Mouse (Mus musculus): ENCODE data around the gene Gm21983. TPM values are rescaled to one million over a fixed set of nuclear protein-coding genes. Genes with fewer than 3 reads are reported as not detected.

Gene Gm21983
- polyA plus RNA-seq (2014; fragmentation: Illumina TruSeq; extraction: RNeasy Lipid Tissue Mini Kit (QIAGEN cat#74804); ENCODE audit: low read depth, low replicate concordance), result not detected

DNA sequence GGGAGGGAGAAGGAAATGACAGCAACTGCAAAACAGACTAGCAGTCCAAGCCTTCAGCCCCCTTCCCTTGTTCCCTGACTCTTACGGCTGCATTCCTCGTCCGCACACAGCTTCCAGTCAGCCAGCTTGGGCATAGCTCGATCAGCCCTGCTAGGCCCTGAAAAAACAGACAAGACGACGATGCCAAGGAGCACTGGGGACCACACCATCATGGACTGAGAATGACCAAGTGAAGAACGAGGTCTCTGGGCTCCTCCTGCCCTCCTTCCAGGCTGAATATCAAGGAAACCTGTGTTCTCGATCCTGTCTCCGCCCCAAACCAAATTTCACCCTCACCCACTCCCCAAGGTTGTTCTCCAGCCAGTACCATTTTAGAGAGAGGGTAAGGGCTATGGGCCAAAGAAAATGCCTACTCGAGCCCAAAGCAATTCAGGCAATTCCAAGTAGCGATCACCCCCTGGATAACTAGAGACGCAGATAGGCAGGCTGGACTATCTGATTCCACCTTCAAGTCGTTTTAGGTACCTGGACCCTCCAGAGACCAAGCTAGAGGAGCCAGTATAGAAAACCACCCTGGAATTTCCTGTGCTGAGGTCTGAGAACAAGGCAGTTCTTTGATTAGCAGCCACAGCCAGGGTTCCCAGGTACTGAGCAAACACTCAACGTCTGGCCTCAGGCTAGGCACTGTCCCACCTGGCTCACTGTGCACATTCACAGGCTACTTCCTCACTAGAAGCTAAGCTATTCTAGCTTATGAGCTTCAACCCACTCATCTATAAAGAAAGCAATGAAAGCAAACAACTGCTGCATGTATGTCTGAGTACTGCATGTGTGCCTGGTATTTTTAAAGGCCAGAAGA, at the start of gene Gm21983, which contains the start of gene Mia:
TSS of gene Gm21983 (minus strand) at position 250 of the 859 bp plus-strand sequence.
TSS of gene Mia (minus strand) at position 321 of the 859 bp plus-strand sequence.

DNA sequence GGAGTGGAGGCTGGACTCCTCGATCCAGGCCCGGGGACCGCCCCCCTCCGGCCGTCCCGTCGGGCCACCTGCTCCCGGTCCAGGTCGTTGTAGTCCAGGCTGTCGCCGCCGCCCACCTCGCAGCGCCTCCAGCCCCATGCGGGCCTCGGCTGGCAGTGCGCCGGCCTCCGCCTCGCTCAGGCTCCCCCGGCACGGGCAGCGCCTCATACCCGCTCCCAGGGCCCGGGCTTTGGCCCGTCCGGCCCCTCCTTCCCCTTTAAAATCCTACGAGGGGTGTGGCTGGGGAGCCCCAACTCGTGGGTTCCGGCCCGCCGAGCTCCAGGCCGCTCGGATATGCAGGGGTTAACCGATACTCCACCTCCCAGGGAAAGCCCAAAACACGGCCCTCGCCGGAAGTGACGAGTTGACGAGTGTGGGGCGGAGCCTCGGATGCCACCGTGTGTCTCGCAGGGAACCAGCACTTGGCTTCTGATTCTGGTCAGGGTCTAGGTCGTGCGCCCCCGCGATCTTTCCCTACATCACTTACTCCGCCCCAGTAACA, 47.5 kb upstream of the Gm21983 start, which contains the start of gene Itpkc:
TSS of gene Itpkc (minus strand) at position 381 of the 541 bp plus-strand sequence.

DNA sequence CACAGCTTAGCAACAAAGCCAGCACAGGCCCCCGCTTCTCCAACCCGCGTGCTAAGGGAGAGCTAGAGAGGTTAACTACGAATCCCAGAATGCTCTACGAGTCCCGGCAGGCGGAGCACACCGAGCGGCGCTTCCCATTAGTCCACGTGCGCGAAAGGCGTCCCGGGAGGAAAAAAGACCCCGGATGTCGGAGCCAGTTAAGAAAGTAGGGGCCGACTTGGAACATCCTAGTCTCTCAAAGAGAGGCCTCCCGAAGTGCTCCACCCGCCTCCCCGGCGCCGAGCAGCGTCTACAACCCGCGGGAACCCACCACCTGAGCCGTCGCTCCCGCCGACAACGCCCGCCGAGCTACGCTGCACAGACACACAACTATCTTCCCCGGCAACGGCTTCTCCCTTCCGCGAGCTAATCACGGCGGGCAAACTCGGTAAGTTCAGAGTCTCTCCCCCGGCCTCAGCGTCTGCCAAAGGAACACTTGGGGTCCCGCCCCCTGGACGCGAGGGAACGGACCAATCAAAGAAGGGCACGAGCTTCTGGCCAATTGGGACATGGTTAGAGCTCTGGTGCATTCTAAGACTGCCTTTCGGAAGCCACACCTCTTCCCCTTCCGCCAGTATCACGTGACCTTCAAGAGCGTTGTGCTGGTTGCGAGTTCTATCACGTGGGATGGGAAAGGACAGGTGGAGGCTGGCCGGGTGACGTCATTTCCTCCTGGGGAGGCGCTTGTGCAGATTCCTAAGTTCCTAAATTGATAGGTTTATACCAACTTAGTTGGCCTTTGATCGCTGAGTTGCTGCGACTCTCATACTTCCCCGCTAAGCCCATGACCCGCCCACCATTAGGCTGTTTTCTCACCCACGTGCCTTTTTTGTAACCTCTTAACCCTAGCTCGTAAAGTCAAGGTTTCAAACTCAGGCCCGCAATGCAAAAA, 15.1 kb upstream of the Gm21983 start, which contains the start of the genes BC024978 and Snrpa:
TSS of gene BC024978 (plus strand) at position 101 of the 931 bp plus-strand sequence.
TSS of gene Snrpa (minus strand) at position 591 of the 931 bp plus-strand sequence.

DNA sequence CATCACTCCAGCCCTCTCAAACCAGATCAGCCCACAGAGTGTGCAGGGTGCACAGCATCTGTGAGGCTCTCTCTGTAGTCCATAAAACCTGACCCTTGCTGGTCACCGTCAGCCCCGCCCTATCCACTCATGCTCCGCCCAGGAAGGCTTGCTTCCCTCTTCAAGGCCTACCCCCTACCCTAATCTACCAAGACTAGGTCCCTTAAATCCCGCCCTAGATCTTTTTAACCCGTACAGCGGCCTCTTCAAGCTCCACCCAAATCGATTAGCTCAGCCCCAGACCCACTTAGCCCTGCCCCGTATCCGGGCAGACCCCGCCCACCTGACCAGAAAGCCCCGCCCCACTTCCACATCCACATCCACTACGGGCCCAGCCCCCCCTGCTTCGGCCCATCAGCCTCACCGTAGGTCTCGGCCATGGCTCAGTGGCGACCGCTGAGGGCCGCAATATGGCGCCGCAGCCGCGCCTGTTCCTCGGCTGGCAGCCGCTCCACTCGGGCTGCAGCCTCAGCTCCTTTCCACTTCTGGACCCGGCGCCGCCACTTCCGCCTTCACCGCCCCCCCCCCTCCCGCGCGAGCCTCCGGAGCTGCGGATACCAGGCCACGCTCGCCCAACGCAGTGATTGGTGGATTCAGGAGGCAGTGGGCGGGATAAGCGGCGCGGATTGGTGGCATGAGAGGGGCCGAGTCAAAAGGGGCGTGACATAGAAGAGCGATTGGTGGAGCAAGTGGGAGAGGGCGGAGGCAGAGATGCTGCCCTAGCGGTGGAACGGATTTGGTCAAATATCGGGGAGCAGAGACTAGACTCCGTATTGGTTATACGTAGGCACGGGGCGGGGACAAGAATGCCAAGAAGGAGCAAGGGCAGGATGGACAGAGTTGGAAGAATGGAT, 2.3 kb downstream of the Gm21983 start, which contains the start of gene Rab4b:
TSS of gene Rab4b (minus strand) at position 573 of the 893 bp plus-strand sequence.

DNA sequence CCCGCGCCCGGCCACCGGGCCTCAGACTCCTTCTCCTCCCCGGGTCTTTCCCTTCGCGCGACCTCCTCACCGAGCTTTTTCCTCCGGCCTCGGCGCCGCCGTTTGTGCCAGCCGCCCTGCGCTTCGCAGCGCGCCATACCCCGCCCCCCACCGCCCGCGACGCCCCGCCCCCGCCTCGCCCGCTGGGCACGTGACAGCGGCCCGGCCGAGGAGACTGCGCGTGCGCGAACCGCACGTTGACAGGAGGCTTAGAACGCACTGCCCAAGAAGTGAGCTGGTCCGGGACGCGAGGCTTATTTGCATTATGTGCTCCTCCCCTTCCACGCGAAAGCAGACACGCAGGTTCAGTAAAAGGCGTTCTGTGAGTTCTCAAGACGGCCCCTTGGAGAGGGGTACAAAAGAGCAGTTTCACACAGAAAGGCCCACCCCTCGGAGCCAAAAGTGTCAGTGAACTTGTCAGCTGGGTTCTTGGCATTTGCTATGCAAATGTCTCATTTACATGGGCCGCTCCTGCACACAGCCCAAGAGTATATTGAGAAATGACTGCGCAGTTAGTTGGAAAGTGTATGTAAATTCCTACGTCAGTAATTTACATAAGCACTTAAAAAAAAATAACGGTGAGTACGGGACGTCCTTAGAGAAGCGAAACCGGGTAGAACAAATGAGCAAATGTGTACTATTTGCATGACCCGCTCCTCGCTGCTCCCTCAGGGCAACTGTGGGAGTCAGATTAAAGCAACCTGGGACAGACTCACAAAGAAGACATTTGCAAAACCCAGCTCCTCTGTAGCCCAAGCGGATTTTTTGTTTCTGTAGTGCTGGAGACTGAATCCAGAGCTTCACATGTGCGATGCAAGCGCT, 14.0 kb downstream of the Gm21983 start, which contains the start of gene Egln2:
TSS of gene Egln2 (minus strand) at position 189 of the 861 bp plus-strand sequence.

DNA sequence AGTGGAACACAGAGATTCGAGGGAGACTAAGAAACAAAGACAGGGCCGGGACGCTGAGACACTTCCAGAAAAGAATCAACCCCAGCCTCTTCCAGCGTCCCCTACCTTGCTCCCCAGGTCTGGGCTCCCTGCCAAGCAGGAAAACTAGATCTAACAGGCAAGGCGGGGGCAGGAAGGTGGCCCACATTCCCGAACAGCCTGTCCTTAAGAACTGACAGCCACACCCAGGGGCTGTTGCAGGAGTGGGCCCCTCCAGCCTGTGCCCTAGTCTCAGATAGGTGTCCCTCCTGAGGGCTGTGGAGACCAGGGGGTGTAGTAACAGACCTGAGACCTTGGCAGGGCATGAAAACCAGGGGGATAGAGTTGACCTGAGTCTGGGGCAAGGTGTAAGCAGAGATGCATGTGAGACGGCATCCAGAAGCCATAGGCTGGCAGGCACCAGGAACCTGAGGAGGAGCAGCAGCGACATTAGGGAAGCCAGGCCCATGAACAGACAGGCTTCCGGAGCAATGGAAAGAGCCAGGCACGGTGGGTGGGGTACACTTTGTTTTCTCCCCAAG, 27.6 kb downstream of the Gm21983 start, which contains the start of gene Cyp2t4:
TSS of gene Cyp2t4 (plus strand) at position 510 of the 560 bp plus-strand sequence.

DNA sequence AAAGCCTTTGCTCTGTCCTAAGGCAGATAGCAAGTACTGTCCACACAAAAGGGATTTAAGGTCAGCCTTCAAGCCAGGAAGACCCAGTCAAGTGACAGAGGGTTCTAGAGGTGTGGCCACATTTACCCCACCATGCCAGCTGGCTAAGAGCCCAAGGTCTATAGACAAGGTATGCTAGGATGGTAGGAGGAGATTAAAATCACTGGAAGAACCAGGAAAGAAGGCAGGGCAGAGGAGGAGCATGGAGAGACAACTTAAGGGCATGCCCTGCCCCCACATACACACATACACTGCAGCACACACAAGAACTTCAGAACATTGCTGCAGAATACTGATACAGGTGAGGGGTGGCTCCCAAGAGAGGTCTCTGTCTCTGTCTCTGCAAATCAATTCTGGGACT, 61.2 kb downstream of the Gm21983 start, which contains the start of gene Cyp2f2:
TSS of gene Cyp2f2 (plus strand) at position 234 of the 400 bp plus-strand sequence.

Other genes starting within 250 kb of the Gm21983 start
- not detected for gene Cyp2a22, start 241.7 kb downstream of the Gm21983 start, polyA plus RNA-seq (2014; fragmentation: Illumina TruSeq; extraction: RNeasy Lipid Tissue Mini Kit (QIAGEN cat#74804); ENCODE audit: low read depth, low replicate concordance)
- 8.7 TPM for gene Cyp2a12, start 152.0 kb downstream of the Gm21983 start, polyA plus RNA-seq (2014; fragmentation: Illumina TruSeq; extraction: RNeasy Lipid Tissue Mini Kit (QIAGEN cat#74804); ENCODE audit: low read depth, low replicate concordance)
- 0.14 TPM for gene Cyp2f2, start 61.2 kb downstream of the Gm21983 start, polyA plus RNA-seq (2014; fragmentation: Illumina TruSeq; extraction: RNeasy Lipid Tissue Mini Kit (QIAGEN cat#74804); ENCODE audit: low read depth, low replicate concordance)
- gene Cyp2t4, start 27.4 kb downstream of the Gm21983 start, polyA plus RNA-seq (2014; fragmentation: Illumina TruSeq; extraction: RNeasy Lipid Tissue Mini Kit (QIAGEN cat#74804); ENCODE audit: low read depth, low replicate concordance), result not detected
- gene Egln2, start 14.3 kb downstream of the Gm21983 start, polyA plus RNA-seq (2014; fragmentation: Illumina TruSeq; extraction: RNeasy Lipid Tissue Mini Kit (QIAGEN cat#74804); ENCODE audit: low read depth, low replicate concordance), result 11.1 TPM
- 4.3 TPM for gene Rab4b, start 2.2 kb downstream of the Gm21983 start, polyA plus RNA-seq (2014; fragmentation: Illumina TruSeq; extraction: RNeasy Lipid Tissue Mini Kit (QIAGEN cat#74804); ENCODE audit: low read depth, low replicate concordance)
- gene Mia, start 71 bp upstream of the Gm21983 start, polyA plus RNA-seq (2014; fragmentation: Illumina TruSeq; extraction: RNeasy Lipid Tissue Mini Kit (QIAGEN cat#74804); ENCODE audit: low read depth, low replicate concordance), result not detected
- gene BC024978, start 14.7 kb upstream of the Gm21983 start, polyA plus RNA-seq (2014; fragmentation: Illumina TruSeq; extraction: RNeasy Lipid Tissue Mini Kit (QIAGEN cat#74804); ENCODE audit: low read depth, low replicate concordance), result 17.3 TPM
- 12.4 TPM for gene Snrpa, start 15.2 kb upstream of the Gm21983 start, polyA plus RNA-seq (2014; fragmentation: Illumina TruSeq; extraction: RNeasy Lipid Tissue Mini Kit (QIAGEN cat#74804); ENCODE audit: low read depth, low replicate concordance)
- gene Itpkc, start 47.6 kb upstream of the Gm21983 start, polyA plus RNA-seq (2014; fragmentation: Illumina TruSeq; extraction: RNeasy Lipid Tissue Mini Kit (QIAGEN cat#74804); ENCODE audit: low read depth, low replicate concordance), result 0.91 TPM
- 2.2 TPM for gene Coq8b, start 51.9 kb upstream of the Gm21983 start, polyA plus RNA-seq (2014; fragmentation: Illumina TruSeq; extraction: RNeasy Lipid Tissue Mini Kit (QIAGEN cat#74804); ENCODE audit: low read depth, low replicate concordance)
- gene Numbl, start 77.3 kb upstream of the Gm21983 start, polyA plus RNA-seq (2014; fragmentation: Illumina TruSeq; extraction: RNeasy Lipid Tissue Mini Kit (QIAGEN cat#74804); ENCODE audit: low read depth, low replicate concordance), result 0.18 TPM
- gene Ltbp4, start 156.6 kb upstream of the Gm21983 start, polyA plus RNA-seq (2014; fragmentation: Illumina TruSeq; extraction: RNeasy Lipid Tissue Mini Kit (QIAGEN cat#74804); ENCODE audit: low read depth, low replicate concordance), result 0.38 TPM
- gene Shkbp1, start 174.9 kb upstream of the Gm21983 start, polyA plus RNA-seq (2014; fragmentation: Illumina TruSeq; extraction: RNeasy Lipid Tissue Mini Kit (QIAGEN cat#74804); ENCODE audit: low read depth, low replicate concordance), result 0.64 TPM
- not detected for gene Gm20479, start 176.3 kb upstream of the Gm21983 start, polyA plus RNA-seq (2014; fragmentation: Illumina TruSeq; extraction: RNeasy Lipid Tissue Mini Kit (QIAGEN cat#74804); ENCODE audit: low read depth, low replicate concordance)

All from testis, adult 10 weeks (tissue).